Mouse (Mus musculus): ENCODE data around the gene Cacna1d.

Cacna1d gene

DNA sequence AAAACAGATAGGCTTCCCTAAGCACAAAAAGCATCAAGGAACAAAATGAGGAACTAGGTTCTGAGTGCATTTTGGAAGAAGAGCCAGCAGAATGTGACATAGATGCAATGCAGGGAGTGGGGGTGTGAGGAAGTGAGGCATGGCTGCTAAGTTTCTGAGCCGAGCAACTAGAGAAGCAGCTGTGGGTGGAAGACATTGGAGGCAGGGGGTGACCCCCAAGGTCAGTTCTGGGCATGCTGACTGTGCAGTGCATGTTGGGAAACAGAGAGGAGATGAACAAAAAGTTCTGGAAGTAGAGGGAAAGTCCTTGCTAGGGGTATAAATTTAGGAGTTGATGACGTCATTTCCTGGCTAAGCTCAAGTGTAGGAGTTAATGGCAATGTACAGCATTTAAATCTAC, 33.4 kb downstream of the Cacna1d start:
- no peak for DNase-seq

DNA sequence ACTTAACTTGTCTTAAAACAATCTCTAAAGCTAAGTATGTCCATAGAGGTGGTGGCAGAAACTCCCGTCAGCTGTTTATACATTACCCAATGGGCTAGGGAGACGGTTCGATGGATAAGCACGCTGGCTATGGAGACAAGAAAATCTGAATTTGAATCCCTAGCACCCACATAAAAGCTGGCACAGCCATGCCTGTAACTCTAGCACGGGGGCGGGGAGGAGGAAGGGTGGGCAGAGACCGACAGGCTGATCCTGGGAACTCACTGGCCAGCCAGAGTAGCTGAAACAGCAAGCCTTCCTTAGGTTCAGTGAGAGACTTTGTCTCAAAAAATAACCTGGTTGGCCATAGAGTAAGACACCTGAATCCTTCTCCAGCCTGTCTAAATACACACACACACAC, 33.8 kb downstream of the Cacna1d start:
- DNase-seq = no peak

DNA sequence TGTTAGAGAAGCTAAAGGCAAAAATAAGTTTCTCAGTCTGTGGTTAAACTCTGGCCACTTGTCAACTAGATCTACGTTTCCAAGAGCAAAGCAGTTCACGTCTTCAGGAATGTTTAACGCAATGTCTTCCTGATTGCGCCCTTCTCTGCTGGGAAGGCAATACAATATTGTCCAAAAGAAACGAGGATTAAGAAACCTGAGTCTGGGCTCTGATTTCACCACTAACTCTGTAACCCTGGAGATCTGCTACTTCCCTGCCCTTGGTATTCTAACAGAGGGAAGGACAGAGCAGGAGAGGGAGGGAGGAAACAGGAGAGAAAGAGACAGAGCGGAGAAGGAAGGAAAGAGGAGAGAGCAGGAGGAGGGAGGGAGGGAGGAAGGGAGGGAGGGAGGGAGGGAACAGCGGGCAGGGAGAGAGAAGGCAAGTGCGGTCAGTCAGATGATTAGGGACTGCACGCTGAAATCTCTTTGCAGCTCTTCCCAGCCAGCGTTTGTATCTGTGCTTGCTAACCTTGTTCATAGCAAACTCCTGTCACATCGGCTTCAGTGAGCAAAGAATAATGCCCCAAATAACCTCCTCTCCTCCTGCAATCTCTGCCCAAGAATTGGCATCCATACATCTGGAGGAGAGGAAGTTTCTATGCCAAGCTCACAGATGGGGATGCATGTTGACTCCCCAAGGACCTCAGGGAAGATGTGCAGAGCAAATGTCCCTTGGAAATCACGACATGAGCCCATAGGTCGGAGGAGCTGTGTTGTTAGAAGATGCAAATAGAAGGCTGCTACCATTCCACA, 35.3 kb downstream of the Cacna1d start:
- no peak for DNase-seq

DNA sequence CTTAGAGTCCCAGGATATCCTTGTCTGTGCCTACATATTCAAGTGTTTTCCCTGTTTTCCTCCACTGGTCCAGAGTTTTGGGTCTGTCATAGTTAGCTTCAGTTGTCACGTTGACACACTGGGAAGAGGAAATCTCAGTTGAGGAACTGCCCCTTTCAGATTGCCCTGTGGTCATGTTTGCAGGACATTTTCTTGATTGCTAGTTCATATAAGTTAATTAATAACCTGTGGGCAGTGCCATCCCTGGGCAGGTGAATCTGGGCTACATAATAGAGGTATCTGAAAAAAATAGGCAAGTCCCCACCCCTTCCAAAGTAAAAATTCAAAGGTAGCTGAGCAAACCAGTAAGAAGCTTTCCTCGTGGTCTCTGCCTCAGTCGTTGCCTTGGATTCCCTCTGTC, 51.3 kb downstream of the Cacna1d start:
- no peak for DNase-seq

DNA sequence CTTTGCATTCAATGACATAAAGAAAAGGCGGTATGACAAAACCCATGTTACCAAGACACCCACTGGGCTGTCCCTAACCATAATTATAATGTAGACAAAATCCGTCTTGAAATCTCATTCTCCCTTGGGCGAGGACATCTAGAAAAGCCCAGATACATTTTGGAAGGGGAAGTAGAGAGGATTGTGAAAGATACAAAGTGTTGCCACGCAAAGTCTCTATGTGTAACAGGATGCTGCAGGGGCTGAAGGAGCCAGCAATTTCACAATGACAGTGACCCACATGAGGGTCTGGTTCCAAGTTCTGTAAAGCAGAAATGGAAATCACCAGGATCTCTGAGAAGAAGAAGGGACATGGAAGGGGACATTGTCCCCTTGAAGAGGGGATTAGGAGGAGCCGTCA, 55.9 kb downstream of the Cacna1d start:
- no peak for DNase-seq

DNA sequence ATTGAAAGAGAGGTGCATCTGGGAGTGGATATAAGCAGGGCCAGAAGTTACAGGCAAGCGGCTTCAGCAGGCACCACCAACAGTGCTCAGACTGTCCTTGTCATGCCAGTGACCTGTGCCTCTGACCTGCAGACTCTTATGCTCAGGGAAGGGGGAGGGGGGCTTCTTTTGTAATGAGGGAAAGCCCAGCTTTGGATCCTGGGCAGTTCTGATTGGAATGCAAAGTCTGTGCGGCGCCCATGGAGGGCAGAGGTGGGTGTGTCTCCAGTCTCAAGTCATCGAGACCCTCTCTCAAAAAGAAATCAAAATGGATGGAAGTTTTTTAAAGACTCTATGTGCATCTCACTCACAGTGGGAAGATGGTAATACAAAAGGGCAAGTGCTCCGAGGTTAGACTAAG, 60.8 kb downstream of the Cacna1d start:
- DNase-seq = no peak

DNA sequence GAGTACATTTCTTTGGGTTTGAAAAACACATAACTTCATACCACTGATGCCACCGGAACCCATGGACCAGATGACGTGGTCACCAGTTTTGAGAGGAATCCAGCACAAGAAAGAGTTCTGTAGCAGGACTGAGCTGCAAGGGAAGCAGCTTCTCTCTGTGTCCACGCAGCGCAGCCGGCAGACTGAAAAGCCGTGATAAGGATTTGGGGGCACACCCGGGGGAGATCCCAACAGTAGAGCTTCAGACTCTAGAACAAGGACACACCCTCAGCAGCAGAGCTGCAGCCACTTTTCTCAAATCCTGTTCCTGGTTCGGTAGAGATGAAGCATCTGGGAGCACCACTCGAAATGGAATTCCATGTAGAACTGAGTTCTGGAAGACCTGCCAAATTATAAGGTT, 61.2 kb downstream of the Cacna1d start:
- no peak for DNase-seq

DNA sequence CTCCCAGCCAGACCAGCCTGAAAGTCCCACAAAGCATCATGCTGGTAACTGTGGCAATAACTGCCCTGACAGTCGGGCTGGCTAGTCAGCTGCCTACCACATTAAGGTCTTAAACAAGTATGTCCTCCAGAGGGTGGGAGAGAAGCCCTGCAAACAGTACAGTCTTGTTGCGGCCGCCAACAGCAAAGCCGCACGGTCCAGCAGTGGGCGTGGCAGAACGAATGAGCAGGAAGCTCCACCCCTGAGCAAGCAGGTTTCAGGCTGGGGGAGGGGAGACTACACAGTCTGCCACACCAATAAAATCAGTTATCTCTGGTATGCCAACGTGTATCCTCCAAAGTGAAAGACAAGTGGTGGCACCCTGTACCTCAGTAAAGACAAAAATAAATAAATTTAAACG, 61.6 kb downstream of the Cacna1d start:
- DNase-seq = no peak

DNA sequence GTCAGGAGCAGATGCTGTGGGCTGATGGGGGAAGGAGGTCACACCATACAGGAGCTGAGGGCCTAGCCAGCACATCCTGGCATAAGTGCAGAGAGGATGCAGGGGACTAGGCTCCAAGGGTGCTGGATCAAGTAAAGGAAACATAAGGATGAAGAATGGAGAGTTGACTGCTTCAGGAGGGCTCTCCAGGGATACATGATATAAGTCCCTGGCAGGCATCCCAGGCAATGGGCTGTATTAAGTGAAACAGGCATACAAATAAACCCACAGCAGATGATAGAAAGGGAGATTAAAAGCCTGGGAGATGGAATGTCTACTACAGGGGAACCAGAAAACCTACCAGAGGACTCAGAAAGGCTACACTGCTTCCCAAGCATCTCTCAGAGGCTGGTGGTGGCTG, 62.5 kb downstream of the Cacna1d start:
- DNase-seq = no peak

DNA sequence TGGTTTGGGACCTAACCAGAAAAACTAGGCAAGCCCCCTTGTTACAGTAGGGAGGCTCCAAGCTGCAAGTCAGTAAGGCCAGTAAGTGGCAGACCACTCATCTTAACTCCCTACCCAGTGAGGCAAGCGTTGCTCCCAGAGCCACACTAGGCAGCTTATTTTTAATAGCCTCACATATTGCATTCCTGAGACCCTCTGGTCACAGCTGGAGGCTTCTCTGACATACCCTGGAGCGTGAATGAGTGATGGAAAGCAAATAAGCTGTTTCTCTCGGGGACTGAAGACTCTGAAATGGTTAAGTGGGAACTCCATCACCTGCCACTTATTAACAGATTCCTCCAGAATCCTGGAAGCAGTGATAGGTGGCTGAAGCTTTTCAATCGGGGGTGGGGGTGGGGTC, 65.4 kb downstream of the Cacna1d start:
- no peak for DNase-seq

DNA sequence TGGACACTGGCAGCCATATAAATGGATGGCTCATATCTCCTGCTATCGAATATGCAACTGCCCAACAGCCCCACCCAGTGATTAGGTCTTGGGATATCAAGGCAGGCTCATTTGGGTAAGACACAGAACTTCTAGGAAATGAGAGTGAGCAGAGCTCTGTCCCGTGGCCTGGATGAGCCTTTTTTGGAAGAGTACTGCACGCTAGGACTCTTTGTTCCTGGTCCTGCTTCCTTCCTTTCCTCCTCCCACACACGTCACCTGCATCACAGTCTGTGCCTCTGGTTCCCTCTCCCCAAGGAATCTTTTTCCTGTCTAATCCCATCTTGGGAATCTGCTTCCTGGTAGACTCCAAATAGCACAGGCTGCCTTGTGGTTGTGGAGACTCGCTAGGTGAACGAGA, 66.1 kb downstream of the Cacna1d start:
- no peak for DNase-seq

DNA sequence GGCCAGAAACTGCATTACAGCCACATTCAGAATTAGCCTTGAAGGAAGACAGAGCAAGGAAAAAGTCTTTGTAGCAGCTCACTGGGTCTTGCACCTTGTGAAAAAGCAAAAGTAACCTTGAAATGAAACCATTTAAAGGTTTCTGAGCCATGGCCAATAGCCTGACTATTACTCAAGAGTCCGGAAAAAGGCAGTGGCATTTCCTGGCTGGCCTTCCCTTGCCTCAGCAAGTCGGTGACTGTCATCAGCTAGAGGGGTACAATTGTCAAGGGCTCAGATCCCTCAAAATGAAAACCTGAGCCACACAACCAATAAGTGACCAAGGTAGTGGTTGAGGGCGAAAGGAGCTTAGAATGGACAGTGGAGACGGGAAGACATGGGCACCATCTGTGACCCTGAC, 66.6 kb downstream of the Cacna1d start:
- no peak for DNase-seq

DNA sequence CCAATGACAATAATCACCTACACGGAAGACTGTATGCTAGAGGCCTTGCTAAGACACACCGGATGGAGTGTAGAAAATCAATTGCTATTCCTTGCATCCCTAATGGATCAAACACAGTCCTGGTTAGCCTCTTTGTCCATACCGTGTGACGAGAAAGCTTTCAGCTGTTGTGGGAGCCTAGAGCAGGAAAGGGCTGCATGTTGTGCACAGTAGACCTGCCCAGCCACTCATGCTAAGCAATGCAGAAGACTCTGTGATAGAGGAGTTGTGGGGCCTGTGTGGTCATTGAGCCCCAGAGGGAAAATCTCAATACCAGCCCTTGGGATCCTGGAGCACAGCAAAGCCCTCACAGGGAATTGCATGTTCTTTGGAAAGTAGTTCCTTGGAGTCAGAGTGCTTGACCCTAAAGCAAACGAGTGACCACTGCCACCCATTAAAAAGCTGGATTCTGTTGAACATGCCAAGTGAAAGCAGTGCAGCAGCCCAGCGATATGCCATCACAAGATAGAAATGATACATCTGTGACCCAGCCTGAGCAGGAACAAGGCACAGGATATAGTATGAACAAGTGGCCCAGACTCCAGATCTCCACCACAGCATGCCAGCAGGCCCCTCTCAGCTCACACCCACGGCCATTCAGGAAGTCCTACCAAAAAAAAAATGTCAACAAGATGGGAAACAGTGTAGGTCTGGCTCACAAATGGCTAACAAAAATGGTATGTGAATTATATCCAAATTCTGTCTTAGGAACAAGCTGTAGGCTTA, 68.7 kb downstream of the Cacna1d start:
- DNase-seq = no peak

DNA sequence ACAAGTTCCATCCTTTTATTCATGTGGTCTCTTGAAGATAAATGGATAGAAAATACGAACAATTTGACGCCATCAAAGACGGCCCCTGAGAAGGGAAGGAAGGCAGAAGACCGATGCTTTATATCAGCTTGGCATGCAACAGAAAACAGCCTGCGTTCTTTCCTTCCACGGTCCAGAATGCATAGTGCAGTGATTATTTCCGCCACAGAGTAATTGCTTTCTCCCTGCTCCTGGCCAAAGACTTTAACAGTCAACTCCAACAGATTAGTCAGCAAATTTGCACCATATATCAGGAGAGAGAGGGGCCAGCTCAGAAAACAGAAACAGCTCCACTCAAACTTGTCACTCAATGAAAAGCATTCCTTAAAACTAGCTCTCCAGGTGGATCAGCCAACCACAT, 71.8 kb downstream of the Cacna1d start:
- no peak for DNase-seq

DNA sequence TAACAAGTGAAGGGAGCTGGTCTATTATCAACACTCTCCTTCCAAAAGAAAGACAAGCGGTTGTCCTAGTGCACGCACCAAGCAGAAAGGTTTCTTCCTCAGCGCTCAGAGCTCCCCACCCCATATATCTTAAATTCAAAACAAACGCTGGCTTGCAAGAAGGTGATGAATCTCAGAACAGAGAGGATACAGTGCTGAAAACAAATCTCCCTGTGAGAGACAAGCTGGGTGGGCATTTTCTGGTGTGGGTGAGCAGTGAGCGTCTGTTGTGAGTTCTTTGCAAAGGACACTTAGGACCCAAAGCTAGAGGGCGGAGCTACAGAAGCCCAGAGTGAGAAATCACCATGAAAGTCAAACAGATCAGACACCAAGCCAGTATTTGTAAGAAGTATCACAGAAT, 72.2 kb downstream of the Cacna1d start:
- DNase-seq = no peak

DNA sequence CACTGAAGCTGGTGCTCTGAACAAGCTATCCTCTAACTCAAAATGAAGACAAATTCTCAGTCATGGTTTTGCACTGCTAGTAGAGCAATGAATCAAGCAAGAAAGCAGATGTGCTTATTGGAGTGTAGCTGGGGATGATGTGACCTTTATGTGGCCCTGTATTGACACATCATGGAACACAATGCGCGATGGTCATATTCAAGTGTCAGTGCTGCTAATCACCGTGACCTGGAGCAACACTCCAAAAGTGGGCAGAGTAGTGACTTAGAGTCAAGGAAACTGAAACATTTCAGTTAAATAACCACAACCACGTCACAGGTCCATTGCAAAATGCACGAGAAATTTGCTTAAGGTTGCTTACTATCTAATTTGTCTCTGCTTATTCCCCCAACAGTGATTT, 75.4 kb downstream of the Cacna1d start:
- DNase-seq = no peak

DNA sequence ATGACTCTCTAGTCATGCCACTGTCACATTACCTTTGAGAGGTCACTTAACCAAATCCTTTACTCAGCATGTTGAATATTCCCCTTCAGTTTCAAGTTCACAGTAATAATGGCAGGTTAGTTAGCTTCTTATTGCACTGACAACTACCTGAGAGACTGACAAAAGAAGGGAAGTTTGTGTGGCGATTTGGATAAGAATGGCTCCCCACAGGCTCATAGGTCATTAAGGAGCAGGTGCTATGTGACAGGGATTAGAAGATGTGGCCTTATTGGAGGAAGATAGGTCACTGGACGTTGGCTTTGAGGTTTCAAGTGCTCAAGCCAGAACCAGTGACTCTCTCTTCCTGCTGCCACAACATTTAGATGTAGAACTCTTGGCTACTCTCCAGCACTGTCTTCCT, 77.1 kb downstream of the Cacna1d start:
- no peak for DNase-seq

DNA sequence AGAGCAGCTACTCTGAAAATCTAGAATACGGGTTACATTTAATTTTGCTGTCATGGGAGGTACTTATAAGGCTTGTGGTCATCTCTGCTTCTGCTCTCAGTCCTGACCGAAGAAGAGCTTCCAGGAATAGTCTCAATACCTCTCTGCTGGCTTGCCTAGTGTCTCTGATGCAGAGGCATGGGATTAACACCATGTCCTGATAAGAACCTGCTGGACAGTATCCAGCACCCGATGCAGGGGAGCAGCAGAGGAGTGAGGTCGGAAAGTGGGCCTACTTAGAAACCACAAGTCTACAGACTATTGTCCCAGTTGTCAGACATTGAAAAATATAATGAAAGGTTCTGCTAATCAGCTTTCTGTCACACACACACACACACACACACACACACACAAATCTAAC, 81.9 kb downstream of the Cacna1d start:
- DNase-seq = no peak

DNA sequence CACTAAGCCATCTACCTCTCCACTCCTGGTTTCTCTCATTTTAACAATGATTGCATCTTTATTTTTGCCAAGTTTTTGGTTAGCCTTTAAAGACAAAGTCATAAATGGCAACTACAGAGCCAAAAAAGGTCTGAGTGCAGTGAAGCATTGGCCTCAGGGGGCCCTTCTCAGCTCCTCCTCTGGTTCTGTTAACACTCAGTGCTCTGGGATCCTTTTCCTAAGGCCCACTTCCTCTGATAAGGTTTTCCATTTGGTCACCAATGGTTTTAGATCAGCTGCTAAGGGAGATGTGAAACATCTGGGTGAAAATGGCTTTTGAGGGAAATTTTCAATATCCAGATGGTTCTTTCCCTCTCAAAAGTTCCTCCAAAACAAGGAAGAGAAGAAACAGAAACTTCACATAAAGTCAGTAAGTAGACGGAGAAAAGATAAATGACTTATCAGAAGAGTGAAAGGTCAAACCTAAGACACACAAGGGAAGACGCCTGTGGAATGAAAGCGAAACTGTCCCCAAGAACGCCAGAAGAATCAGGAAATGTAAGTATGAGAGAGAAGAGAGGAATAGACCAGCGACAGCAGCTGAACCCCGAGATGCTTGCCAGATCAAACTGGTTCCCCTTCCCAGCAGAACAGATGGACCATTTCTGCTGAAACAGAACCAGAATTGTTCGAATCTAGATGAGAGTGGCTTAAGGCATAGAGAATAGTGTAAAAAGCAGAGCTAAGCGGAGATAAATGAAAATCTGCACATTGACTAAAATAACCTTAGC, 85.6 kb downstream of the Cacna1d start:
- peak; percentile 6 for DNase-seq

DNA sequence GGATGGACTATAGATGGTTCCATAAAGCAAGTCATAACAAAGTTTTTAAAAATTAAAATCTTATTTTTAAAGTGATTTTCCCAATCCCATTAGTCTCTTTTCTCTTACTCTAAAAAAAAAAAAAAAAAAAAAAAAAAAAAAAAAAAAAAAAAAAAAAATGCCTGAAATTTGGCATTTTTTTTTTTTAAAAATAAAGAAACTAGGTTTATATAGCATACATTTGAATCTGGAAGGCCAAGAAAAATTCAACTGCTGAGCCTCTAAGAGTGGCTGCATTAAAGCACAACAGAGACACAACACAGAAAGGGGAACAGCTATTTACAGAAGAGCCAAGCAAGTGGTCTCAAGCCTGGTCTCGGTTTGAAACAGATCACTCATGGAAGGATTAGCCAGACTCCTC, 112.9 kb downstream of the Cacna1d start:
- DNase-seq = no peak

DNA sequence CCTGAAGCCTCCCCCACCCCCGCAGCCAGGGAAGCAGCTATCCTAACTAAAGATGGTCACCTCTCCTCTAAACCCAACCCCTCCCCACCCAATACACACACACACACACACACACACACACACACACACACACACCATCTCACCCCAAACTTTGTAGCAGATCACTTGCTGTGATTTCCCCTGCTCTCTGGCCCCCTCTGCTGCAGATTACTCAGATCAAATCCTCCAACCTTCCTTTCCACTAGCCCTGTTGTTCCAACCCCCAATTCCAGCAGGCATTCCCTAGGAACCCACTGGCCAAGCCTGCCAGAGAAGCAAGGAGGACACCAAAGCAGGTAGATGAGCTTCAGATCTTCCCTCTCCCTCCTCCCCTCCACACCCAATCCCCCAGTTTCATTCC, 118.4 kb downstream of the Cacna1d start:
- no peak for DNase-seq

DNA sequence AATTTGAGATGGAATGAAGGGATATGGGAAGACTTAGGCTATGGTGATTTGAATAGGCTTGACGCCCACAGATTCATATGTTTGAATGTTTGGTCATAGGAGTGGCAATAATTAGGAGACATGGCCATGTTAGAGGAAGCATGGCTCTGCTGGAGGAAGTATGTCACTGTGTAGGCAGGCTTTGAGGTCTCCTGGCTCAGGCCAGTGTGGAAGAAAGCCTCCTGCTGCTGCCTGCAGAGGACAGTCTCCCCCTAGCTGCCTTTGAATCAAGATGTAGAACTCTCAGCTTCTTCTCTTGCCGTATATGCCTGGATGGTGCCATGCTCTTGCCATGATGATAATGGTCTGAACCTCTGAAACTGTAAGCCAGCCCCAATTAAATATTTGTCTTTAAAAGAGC, 120.2 kb downstream of the Cacna1d start:
- DNase-seq = no peak

DNA sequence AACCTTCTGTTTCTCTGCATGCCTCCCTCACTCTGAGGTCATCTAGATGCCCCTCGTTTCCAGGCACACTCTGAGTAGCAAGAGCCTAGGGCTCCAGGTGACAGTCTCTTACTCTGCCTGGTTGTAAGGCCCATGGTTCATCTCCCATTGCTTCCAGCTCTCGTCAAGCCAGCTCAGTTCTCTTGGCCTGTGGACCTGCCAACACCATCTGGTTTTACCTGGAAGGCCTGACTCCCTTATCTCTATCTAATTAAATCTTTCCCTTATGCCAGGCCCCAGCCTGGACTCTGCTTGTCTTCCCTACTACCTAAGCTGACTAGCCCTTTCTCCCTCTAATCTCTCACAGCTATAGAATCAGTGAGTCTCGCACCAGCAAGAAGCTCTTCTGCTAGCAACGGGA, 124.2 kb downstream of the Cacna1d start:
- peak; percentile 34 for DNase-seq

DNA sequence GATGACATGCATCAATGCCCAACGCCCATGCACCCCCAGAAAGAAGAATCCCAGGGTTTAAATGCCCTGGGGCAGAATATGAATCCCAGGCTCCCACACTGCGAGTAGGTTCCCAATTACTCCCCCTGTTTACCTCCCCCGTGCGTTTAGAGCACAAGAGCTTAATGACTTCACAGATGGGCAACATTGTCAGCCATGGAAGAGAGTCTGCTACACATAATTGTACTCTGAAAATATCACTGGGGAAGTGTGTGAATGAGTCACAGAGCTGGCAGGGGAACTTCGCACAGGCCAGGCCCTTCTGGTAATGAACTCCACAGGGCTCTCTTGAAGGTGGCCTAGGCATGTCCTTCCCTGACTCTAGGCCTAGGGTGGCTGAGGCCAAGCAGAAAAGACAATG, 125.4 kb downstream of the Cacna1d start:
- no peak for DNase-seq
